Mouse (Mus musculus) erythroid progenitor cell, adult 5-6 weeks (primary cell): ENCODE measurements around the gene Plekho1. TPM values are rescaled to one million over a fixed set of nuclear protein-coding genes. Genes with fewer than 3 reads are reported as not detected.
"Not testable (repeated sequence)": the region's sequence is repeated elsewhere in the genome, so short reads cannot be mapped to it uniquely, and the experiment has no call there.

Experiments
- ATAC-seq: replicated peaks from 2 replicates; pipeline ENCODE4 v1.8.0; 2016; ENCODE audit warnings: moderate number of reproducible peaks, mild to moderate bottlenecking, moderate TSS enrichment, inconsistent platforms; ENCODE audit not compliant: poor library complexity, low FRiP score, severe bottlenecking
- total RNA-seq, 2 experiments: library from RNA; stranded (forward) in 1 of 2; stranded (reverse) in 1 of 2; fragments of 150-400 nt in 1 of 2; fragments of 186-747, 209-891 nt in 1 of 2; gene quantifications; 2 replicates each; pipeline versions ENCODE4 v1.2.3 to v1.2.4; 2015 to 2017; ENCODE audit warnings: low replicate concordance in 2 of 2

Plekho1 gene
- total RNA-seq (2015; ENCODE audit: low replicate concordance) = 12.6 and 13.4 TPM in 2 replicates
- 8.6 and 18.6 TPM in 2 replicates for total RNA-seq (2017; ENCODE audit: low replicate concordance)

GRCm38 (mm10) chr3:95995802-95996428 is at the start of gene Plekho1:
Plekho1 (minus strand) TSS chr3:95996001.
- peak; percentile 40; the same call in 1 of the 2 replicates for ATAC-seq

GRCm38 (mm10) chr3:96044559-96044958 is 48.8 kb upstream of the Plekho1 start:
- not testable (repeated sequence) for ATAC-seq

GRCm38 (mm10) chr3:96043104-96043503 is 47.3 kb upstream of the Plekho1 start:
- ATAC-seq = no peak

- ATAC-seq = no peak
Observed at GRCm38 (mm10) chr3:96041079-96041478, 45.3 kb upstream of the Plekho1 start.

- ATAC-seq = no peak
Observed at GRCm38 (mm10) chr3:96040663-96041006, 44.8 kb upstream of the Plekho1 start.

- no peak for ATAC-seq
Observed at GRCm38 (mm10) chr3:96039857-96040662, 44.3 kb upstream of the Plekho1 start.

- ATAC-seq = no peak
Observed at GRCm38 (mm10) chr3:96038851-96039250, 43.0 kb upstream of the Plekho1 start.

- ATAC-seq = no peak
Observed at GRCm38 (mm10) chr3:96038156-96038555, 42.4 kb upstream of the Plekho1 start.

- no peak for ATAC-seq
Observed at GRCm38 (mm10) chr3:96036796-96037195, 41.0 kb upstream of the Plekho1 start.

- ATAC-seq = no peak
Observed at GRCm38 (mm10) chr3:96033046-96033445, 37.2 kb upstream of the Plekho1 start.

- ATAC-seq = no peak
Observed at GRCm38 (mm10) chr3:96032652-96033017, 36.8 kb upstream of the Plekho1 start.

- ATAC-seq = no peak
Observed at GRCm38 (mm10) chr3:96031991-96032651, 36.3 kb upstream of the Plekho1 start.

GRCm38 (mm10) chr3:96029766-96030165 is 34.0 kb upstream of the Plekho1 start:
- ATAC-seq = no peak

- ATAC-seq = no peak
Observed at GRCm38 (mm10) chr3:96029336-96029735, 33.5 kb upstream of the Plekho1 start.

- ATAC-seq = no peak
Observed at GRCm38 (mm10) chr3:96027875-96028274, 32.1 kb upstream of the Plekho1 start.

GRCm38 (mm10) chr3:96027145-96027544 is 31.3 kb upstream of the Plekho1 start:
- ATAC-seq = peak; percentile 66

GRCm38 (mm10) chr3:96021421-96022128 is 25.8 kb upstream of the Plekho1 start:
- no peak for ATAC-seq

GRCm38 (mm10) chr3:96020735-96021134 is 24.9 kb upstream of the Plekho1 start:
- no peak for ATAC-seq

GRCm38 (mm10) chr3:96017461-96017860 is 21.7 kb upstream of the Plekho1 start:
- no peak for ATAC-seq

- peak; percentile 34; the same call in 1 of the 2 replicates for ATAC-seq
Observed at GRCm38 (mm10) chr3:96016257-96016889, 20.6 kb upstream of the Plekho1 start.
